Mouse (Mus musculus) left cerebral cortex, adult 18-20 months (tissue): ENCODE measurements around the gene Ppm1e. TPM values are rescaled to one million over a fixed set of nuclear protein-coding genes. Genes with fewer than 3 reads are reported as not detected.
"Not testable (repeated sequence)": the region's sequence is repeated elsewhere in the genome, so short reads cannot be mapped to it uniquely, and the experiment has no call there.

ENCODE experiments used
- DNase-seq, 2 experiments: peaks; one replicate each; pipeline ENCODE4 v3.0.0; 2021 to 2022; ENCODE audit warnings: low spot score in 2 of 2, mixed read lengths in 1 of 2
- total RNA-seq, 2 experiments: library from RNA; stranded (reverse); gene quantifications; 2 replicates each; pipeline ENCODE4 v1.2.3; 2021

Gene Ppm1e
- total RNA-seq, 2 experiments from 2014 or later: 134 to 135 TPM

- DNase-seq: no peak
Observed at GRCm38 (mm10) chr11:87310309-87310708, 48.5 kb downstream of the Ppm1e start.

GRCm38 (mm10) chr11:87309329-87310074 is 49.3 kb downstream of the Ppm1e start:
- DNase-seq: peak; percentile 21 to 28

- DNase-seq: no peak
Observed at GRCm38 (mm10) chr11:87299066-87299465, 59.8 kb downstream of the Ppm1e start.

- DNase-seq: peak in 1 of 2 experiments; percentile 25
Observed at GRCm38 (mm10) chr11:87296467-87296866, 62.4 kb downstream of the Ppm1e start.

- DNase-seq: no peak
Observed at GRCm38 (mm10) chr11:87295636-87296035, 63.2 kb downstream of the Ppm1e start.

GRCm38 (mm10) chr11:87289313-87289712 is 69.5 kb downstream of the Ppm1e start:
- no peak for DNase-seq

DNA sequence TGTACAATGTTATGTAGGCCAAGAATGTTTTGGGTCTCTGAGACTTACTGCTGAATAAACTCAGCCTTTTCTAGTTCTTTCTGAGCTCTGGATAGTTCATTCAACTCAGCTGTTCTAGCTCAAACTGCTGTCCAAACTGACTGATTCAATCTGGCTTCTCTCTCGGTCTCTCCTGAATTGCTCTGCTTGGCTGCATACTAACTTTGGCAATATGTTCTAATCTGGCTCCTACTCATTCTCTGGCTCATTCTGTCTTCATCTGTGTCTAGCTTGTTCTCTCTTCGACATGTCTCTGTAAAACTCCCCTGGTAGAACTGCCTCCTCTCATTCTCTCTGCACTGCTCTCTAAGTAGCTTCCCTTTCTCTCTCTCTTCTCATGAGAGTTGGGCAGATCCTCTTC is 72.6 kb downstream of the Ppm1e start:
- DNase-seq: no peak

GRCm38 (mm10) chr11:87281907-87282475 is 76.8 kb downstream of the Ppm1e start:
- DNase-seq: no peak

GRCm38 (mm10) chr11:87279461-87279860 is 79.4 kb downstream of the Ppm1e start:
- no peak for DNase-seq

DNA sequence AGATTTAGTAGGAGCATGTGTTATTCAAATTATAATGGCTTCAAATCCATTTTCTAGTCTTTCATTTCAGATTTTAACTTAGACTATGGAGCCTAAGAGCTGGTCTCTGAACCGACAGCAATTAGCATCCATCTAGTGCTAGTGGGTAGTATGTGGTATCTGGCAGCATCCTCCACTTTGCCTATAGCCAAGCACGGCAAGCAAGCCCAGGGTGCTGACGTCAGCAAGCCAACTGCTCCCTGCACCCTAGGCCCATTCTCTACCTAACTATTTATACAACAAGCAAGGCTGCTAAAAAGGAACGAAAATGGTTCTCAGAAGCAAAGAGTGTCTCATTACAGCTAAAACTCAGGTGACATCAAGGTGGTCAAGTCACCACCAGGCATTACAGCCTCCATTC is 80.0 kb downstream of the Ppm1e start:
- peak in 1 of 2 experiments; percentile 33 for DNase-seq

DNA sequence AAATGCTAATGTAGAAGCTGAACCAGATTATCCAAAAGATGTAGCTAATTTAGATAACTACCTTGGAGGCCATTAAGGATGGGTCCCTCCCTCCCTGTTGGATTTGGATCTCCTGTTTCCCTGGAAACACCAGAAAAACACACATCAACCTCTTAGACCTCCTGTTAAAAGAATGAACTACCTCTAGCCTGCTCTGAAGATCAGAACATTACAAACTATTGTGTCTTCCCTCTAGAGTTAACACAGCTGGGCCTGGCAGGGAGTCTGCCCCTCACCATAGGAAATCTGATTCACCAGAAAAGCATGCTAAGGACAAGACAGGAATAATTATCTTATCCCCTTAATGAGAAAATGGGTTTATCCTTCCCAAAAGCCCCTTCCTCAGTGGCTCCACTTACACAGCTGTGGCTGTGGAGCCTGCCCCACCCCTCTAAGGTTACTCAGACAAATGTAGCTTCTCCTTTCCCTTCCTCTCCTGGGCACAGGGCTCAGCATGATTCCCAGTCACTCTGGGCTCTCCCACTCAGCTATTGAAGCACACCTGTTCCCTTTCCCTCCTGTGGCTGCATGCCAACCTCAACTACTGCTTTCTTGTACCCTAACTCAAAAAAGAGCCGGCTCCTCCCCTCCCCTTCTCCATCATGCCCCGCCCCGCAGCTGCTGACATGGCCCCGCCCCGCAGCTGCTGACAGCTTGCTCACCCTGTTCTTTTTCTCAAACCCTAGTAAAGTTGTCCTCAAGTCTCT is 82.4 kb downstream of the Ppm1e start:
- no peak for DNase-seq

DNA sequence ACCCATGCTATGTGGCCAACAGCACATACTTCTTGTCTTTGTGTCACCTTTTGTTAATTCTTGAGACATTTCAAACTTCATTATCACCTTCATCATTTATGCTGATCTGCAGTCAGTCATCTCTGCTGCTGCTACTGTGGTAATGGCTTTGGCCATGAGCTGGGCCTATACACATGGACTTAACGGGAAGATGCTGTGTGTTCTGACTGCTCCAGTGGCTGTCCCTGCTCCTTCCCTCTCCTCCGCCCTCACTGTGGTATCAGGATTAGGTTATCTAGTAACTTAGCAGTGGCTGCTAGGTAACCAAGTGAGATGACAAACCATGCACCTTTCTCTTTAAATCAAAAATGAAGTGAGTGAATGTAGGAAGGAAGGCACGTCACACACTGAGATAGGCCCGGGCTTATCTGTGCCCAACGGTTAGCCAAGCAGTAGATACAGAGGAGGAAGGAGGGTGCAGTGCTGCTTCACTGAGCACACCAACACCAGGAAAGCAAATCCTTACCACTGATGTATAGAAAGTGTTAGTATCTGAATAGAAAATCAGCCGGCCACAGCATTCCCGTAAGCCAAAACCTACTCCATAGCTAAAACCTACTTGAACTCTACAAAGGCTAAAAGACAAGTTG is 83.3 kb downstream of the Ppm1e start:
- DNase-seq: no peak

GRCm38 (mm10) chr11:87272725-87273124 is 86.1 kb downstream of the Ppm1e start:
- DNase-seq: no peak

GRCm38 (mm10) chr11:87271479-87271878 is 87.3 kb downstream of the Ppm1e start:
- no peak for DNase-seq

- DNase-seq: no peak
Observed at GRCm38 (mm10) chr11:87270958-87271357, 87.9 kb downstream of the Ppm1e start.

GRCm38 (mm10) chr11:87270446-87270845 is 88.4 kb downstream of the Ppm1e start:
- no peak for DNase-seq

- no peak for DNase-seq
Observed at GRCm38 (mm10) chr11:87268803-87269202, 90.0 kb downstream of the Ppm1e start.

GRCm38 (mm10) chr11:87266246-87266645 is 92.6 kb downstream of the Ppm1e start:
- no peak for DNase-seq

DNA sequence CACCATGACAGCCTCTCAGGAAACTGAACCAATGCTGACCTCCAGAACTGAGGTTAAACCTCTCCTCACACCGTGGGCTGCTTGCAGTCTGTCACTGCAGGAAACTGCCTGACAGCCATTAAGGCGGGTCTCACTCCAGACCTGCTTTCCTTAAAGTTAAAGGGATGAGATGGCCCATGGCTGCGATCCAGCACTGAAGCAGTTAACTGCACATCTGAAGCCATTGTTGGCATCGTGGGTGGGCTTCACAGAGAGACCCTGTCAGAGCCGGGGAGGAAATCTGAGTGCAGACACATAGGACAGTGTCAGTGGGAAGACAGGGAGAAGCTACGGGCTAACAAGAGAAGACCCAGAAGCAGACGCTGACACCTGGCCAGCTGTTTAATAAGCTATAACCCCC is 94.9 kb downstream of the Ppm1e start:
- DNase-seq: no peak

DNA sequence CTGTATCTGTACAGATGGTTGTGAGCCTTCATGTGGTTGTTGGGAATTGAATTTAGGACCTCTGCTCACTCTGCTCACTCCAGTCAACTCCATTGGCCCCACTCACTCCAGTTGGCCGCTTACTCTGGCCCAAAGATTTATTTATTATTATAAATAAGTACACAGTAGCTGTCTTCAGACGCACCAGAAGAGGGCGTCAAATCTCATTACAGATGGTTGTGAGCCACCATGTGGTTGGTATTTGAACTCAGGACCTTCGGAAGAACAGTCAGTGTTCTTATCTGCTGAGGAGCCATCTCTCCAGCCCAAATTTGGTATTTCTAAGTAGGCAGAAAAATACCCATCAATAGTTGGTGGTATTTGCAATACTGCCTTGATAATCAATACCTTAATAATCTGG is 97.1 kb downstream of the Ppm1e start:
- not testable (repeated sequence) for DNase-seq

DNA sequence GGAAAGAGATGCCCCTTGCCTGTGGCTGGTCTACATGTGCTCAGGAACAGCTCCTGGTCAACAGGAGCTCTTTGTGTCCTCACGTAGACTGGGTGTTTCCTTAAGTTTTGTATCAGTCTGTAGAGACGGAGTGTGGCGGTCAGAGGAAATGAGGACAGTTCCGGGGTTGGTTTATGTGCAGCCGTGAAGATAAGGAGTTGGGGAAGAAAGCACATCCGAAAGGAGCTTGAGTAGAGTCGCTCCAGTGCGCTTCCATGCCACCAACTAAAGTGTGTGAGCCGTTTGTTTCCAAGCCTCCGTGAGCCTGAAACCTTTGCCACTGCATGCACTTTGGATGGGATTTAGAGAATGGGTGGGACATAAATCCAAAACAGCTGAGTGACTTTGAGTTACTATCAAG is 99.0 kb downstream of the Ppm1e start:
- no peak for DNase-seq

GRCm38 (mm10) chr11:87257282-87257681 is 101.5 kb downstream of the Ppm1e start:
- DNase-seq: no peak
